Mouse (Mus musculus) ES-Bruce4 (cell line): ENCODE measurements around the gene Clec4g. TPM values are rescaled to one million over a fixed set of nuclear protein-coding genes. Genes with fewer than 3 reads are reported as not detected.

ENCODE experiments used
- H3K27ac ChIP-seq: 2 replicates; pipeline ENCODE4 v1.5.1; 2012; ENCODE audit warnings: low read length, inconsistent platforms; ENCODE audit not compliant: insufficient read depth
- H3K27me3 ChIP-seq: 2 replicates; pipeline ENCODE4 v1.6.1; 2012; ENCODE audit warnings: mild to moderate bottlenecking, low read length, inconsistent platforms; ENCODE audit not compliant: control insufficient read depth, poor library complexity, insufficient read depth, severe bottlenecking
- H3K36me3 ChIP-seq: 2 replicates; pipeline ENCODE4 v1.6.1; 2012; ENCODE audit warnings: inconsistent platforms, mild to moderate bottlenecking, low read length, moderate library complexity; ENCODE audit not compliant: control insufficient read depth, poor library complexity, insufficient read depth, severe bottlenecking
- H3K4me1 ChIP-seq: one replicate; pipeline ENCODE4 v1.8.1; 2011; ENCODE audit warnings: low read length; ENCODE audit not compliant: control insufficient read depth, insufficient read depth
- H3K4me3 ChIP-seq: 2 replicates; pipeline ENCODE4 v1.5.1; 2011; ENCODE audit warnings: low read depth, mild to moderate bottlenecking, low read length
- H3K9ac ChIP-seq: 2 replicates; pipeline ENCODE4 v1.6.1; 2012; ENCODE audit warnings: low read depth, mild to moderate bottlenecking, inconsistent platforms; ENCODE audit not compliant: poor library complexity, severe bottlenecking
- H3K9me3 ChIP-seq: replicated peaks from 2 replicates; pipeline ENCODE4 v1.6.1; 2012; ENCODE audit warnings: mild to moderate bottlenecking, low read length, inconsistent platforms; ENCODE audit not compliant: control insufficient read depth, poor library complexity, insufficient read depth, severe bottlenecking
- CTCF ChIP-seq: IDR thresholded peaks from one replicate; pipeline ENCODE4 v1.8.1; 2011; ENCODE audit warnings: low read depth, low read length
- EP300 ChIP-seq: IDR thresholded peaks from 2 replicates; pipeline ENCODE4 v1.6.1; 2011; ENCODE audit warnings: low read depth, low read length; ENCODE audit not compliant: insufficient read depth
- POLR2A ChIP-seq: IDR thresholded peaks from one replicate; pipeline ENCODE4 v1.8.1; 2011; ENCODE audit warnings: low read length; ENCODE audit not compliant: insufficient read depth
- polyA plus RNA-seq: library from polyadenylated mRNA; stranded (reverse); fragments of >200 nt; gene quantifications from 2 replicates; pipeline ENCODE4 v1.2.4, GENCODE M21; 2011; ENCODE audit warnings: low read depth; ENCODE audit not compliant: missing spikeins, insufficient read depth, insufficient read length

Gene Clec4g
- polyA plus RNA-seq, 1 experiment: not detected

- peaks cover 11% of the 10 kb centered on the region for H3K36me3 ChIP-seq
- TF ChIP-seq EP300: no peak
- TF ChIP-seq CTCF: no peak
- no peak for TF ChIP-seq POLR2A
These were observed 41.6 kb downstream of the Clec4g start for GRCm38 (mm10) chr8:3678831-3679230.

DNA sequence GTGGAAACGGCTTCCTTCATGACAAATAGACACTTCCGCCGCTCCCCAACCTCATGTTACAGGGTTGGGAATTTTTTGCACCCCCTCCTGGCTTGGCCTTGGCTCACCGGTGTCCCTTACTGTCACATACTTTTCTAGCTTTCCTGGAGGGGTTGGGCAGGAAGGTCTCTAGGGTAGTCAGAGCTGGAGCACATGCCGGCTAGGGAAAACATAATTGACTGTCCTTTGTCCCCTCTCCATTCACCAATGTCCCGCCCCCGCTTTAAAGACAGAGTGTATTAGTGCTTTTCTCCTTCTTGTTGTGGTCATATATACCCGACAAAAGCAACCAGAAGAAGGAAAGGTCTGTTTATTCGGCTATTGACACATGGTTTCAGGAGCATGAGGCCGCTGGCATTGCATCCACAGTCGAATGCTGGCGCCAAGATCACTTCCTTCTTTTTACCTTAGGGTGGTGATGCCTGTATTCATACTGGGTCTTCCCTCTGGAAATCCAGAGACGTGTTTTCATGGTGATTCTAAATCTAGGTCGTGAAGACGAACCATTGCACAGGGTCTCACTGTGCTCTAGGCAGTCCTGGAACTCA is 43.4 kb downstream of the Clec4g start:
- Histone ChIP-seq H3K4me1 (no peaks in the 10 kb centered on the region), H3K9ac (peak overlapping the region; percentile 92), H3K9me3 (no peaks in the 10 kb centered on the region), H3K36me3 (peaks cover 11% of the 10 kb centered on the region), H3K4me3 (peak overlapping the region; percentile 93), H3K27ac (no peak overlapping the region; the same call in 1 of the 2 replicates), H3K27me3 (no peaks in the 10 kb centered on the region)
- no peak for TF ChIP-seq POLR2A
- TF ChIP-seq CTCF: no peak
- no peak for TF ChIP-seq EP300

More at GRCm38 (mm10) chr8:3678831-3679230, 41.6 kb downstream of the Clec4g start:
- Histone ChIP-seq H3K27me3 (no peaks in the 10 kb centered on the region), H3K9me3 (no peaks in the 10 kb centered on the region), H3K9ac (peak overlapping the region; percentile 39), H3K27ac (no peak overlapping the region), H3K4me3 (peak overlapping the region; percentile 52), H3K4me1 (no peaks in the 10 kb centered on the region)

DNA sequence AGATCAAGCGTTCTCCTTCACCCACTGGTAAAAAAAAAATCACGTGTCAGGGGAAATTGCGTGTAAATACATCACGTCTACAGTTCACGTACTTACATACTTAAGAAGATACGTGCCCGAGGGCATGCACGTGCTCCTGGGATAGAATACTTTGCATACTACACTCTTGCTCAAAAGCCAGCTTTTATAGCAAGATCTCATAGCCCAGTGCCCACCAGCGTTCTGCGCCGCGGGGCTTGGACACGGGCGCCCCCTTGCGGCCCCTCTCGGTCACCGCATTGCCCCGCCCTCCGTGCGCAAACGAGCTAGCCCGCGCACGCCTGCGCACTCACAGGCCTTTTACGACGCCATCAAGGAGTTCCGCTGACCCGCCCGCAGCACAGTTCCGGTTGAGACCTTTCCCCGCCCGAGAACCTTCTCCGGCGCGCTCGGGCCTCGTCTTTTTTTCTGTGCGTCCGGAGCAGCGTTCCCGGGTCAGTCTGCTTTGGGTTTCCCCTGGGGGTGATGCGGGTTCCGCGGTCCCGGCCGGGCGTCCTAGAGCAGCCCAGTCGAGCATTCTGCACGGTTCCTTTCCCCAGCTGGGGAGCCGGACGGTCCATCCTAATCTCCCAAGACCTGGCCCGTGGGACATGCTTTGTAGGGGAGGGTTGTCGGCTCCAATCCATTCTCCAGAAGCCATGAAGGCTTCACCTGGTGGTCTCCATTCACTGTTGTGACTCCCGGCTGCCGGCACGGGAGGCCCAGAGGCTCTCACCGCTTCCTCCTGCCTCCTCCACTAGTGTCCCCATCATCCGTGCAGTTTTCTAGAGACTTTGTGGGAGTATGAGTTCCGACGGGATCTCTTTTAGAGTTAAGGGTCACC is 44.1 kb downstream of the Clec4g start, which contains the start of gene Trappc5:
Gene Trappc5 (plus strand): TSS at position 169 of the 862 bp plus-strand sequence.
- Histone ChIP-seq H3K27me3 (no peaks in the 10 kb centered on the region), H3K36me3 (peaks cover 11% of the 10 kb centered on the region), H3K27ac (peak within 1 kb of the TSS; percentile 31; the same call in 1 of the 2 replicates), H3K9me3 (no peaks in the 10 kb centered on the region), H3K9ac (peak within 1 kb of the TSS; percentile 92), H3K4me1 (no peaks in the 10 kb centered on the region), H3K4me3 (peak within 1 kb of the TSS; percentile 93)
- TF ChIP-seq EP300: 0 out of 2 replicates have a peak, but pooled peaks have one; percentile 27
- TF ChIP-seq POLR2A: peak; percentile 27
- peak; percentile 86 for TF ChIP-seq CTCF

- no peak overlapping the region for H3K9ac ChIP-seq
- no peak overlapping the region for H3K27ac ChIP-seq
- no peak overlapping the region for H3K4me3 ChIP-seq
- TF ChIP-seq POLR2A (no peak), CTCF (no peak)
- no peaks in the 10 kb centered on the region for H3K9me3 ChIP-seq
- H3K27me3 ChIP-seq: no peaks in the 10 kb centered on the region
- H3K36me3 ChIP-seq: no peaks in the 10 kb centered on the region
- H3K4me1 ChIP-seq: no peaks in the 10 kb centered on the region
These were observed 45.8 kb downstream of the Clec4g start for GRCm38 (mm10) chr8:3674671-3675070.

GRCm38 (mm10) chr8:3671980-3672491 is 48.4 kb downstream of the Clec4g start, which contains the start of gene Fcor:
Fcor (minus strand) TSS chr8:3672362.
- Histone ChIP-seq H3K27me3 (no peaks in the 10 kb centered on the region), H3K9ac (peak within 1 kb of the TSS; percentile 52), H3K27ac (peak within 1 kb of the TSS; percentile 67), H3K4me3 (peak within 1 kb of the TSS; percentile 92), H3K9me3 (no peaks in the 10 kb centered on the region), H3K4me1 (no peaks in the 10 kb centered on the region), H3K36me3 (no peaks in the 10 kb centered on the region)
- TF ChIP-seq POLR2A: peak; percentile 32
- peak; percentile 97 for TF ChIP-seq CTCF
- 0 out of 2 replicates have a peak, but pooled peaks have one; percentile 51 for TF ChIP-seq EP300
